Mouse (Mus musculus) midbrain, embryonic 11.5 days (tissue): Measurements from ENCODE around the gene Inpp4b. TPM values are rescaled to one million over a fixed set of nuclear protein-coding genes. Genes with fewer than 3 reads are reported as not detected.
A peak's percentile ranks its signal among the peaks of the same experiment; 100 is the strongest.
"Not testable (repeated sequence)": the region's sequence is repeated elsewhere in the genome, so short reads cannot be mapped to it uniquely, and the experiment has no call there.

ENCODE experiments used
- ATAC-seq: fragments of 200-750 bp; cut with Nextera tagmentation; 2 replicates; pipeline ENCODE4 v1.8.0; 2017; ENCODE audit warnings: moderate TSS enrichment, moderate library complexity; ENCODE audit not compliant: low FRiP score
- DNase-seq: peaks from one replicate; pipeline ENCODE4 v3.0.0; 2015; ENCODE audit warnings: low spot score; ENCODE audit errors: missing footprints
- H3K27ac ChIP-seq: fragments of 300-500 bp; sonication (generic); 2 replicates; pipeline ENCODE4 v1.5.1; 2014; ENCODE audit warnings: low read depth, low read length
- H3K27me3 ChIP-seq: fragments of 300-500 bp; sonication (generic); 2 replicates; pipeline ENCODE4 v1.6.1; 2014; ENCODE audit warnings: mild to moderate bottlenecking, low read length, moderate library complexity, mixed read lengths; ENCODE audit not compliant: control insufficient read depth, insufficient read depth
- H3K36me3 ChIP-seq: fragments of 300-500 bp; sonication (generic); 2 replicates; pipeline ENCODE4 v1.6.1; 2014; ENCODE audit warnings: mild to moderate bottlenecking, low read length, moderate library complexity, mixed read lengths; ENCODE audit not compliant: control insufficient read depth, insufficient read depth
- H3K4me1 ChIP-seq: fragments of 300-500 bp; sonication (generic); 2 replicates; pipeline ENCODE4 v1.6.1; 2014; ENCODE audit warnings: low read length; ENCODE audit not compliant: control insufficient read depth, insufficient read depth
- H3K4me2 ChIP-seq: fragments of 300-500 bp; sonication (generic); 2 replicates; pipeline ENCODE4 v1.6.1; 2014; ENCODE audit warnings: mild to moderate bottlenecking, moderate library complexity
- H3K4me3 ChIP-seq: fragments of 300-500 bp; sonication (generic); 2 replicates; pipeline ENCODE4 v1.5.1; 2014; ENCODE audit warnings: low read depth, low read length
- H3K9ac ChIP-seq: fragments of 300-500 bp; sonication (generic); 2 replicates; pipeline ENCODE4 v1.6.1; 2014; ENCODE audit warnings: low read length
- H3K9me3 ChIP-seq: fragments of 300-500 bp; sonication (generic); 2 replicates; pipeline ENCODE4 v1.6.1; 2016; ENCODE audit warnings: low read length; ENCODE audit not compliant: control insufficient read depth
- WGBS: fragments of 180-500 bp; shearing (Covaris S2); extraction: QIAGEN DNeasy Blood & Tissue Kit; methylation state at CpG from one replicate; pipeline ENCODE4 v1.1.7; 2014; 5-methylcytosine and 5-hydroxymethylcytosine counted together
- polyA plus RNA-seq: library from polyadenylated mRNA; unstranded; fragments of >200 nt; fragmentation: Nextera tagmentation; extraction: Ambion mirVana; gene quantifications from 2 replicates; pipeline ENCODE4 v1.2.1, GENCODE M21; 2014

Gene Inpp4b
- polyA plus RNA-seq, 1 experiment from 2014 or later: 3.5 TPM

GRCm38 (mm10) chr8:81806797-81807196 is 464.4 kb downstream of the Inpp4b start:
- Histone ChIP-seq H3K4me1 (no peaks in the 10 kb centered on the region), H3K36me3 (no peaks in the 10 kb centered on the region), H3K27me3 (no peaks in the 10 kb centered on the region), H3K9me3 (no peaks in the 10 kb centered on the region), H3K9ac (no peak overlapping the region), H3K4me2 (no peak overlapping the region), H3K27ac (no peak overlapping the region), H3K4me3 (no peak overlapping the region)
- DNase-seq (peak; percentile 93), ATAC-seq (peak; percentile 91)

DNA sequence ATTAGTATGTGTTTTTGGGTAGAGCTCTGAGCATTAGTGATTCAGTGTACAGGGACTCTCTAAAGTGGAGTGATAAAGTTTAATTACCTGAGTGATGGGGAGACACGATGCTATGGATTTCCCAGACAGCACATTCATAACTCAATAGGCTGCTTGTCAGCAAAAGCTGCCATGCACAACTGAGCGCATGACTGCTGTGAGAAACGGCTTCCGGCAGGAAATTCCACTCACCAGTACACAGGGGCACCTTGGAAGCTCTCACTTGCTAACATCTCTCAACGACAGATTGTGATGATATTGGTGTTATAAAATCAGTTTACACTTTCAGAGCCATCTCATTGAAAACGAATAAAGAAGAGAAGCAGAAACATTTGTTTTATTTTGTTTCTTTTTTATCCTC is 465.2 kb downstream of the Inpp4b start:
- H3K4me2 ChIP-seq: no peak overlapping the region
- no peak overlapping the region for H3K4me3 ChIP-seq
- H3K27ac ChIP-seq: no peak overlapping the region
- H3K36me3 ChIP-seq: no peaks in the 10 kb centered on the region
- WGBS: 78% methylated on average over 6 of the region's 6 CpGs
- DNase-seq: no peak
- ATAC-seq: no peak
- no peaks in the 10 kb centered on the region for H3K4me1 ChIP-seq
- H3K27me3 ChIP-seq: no peaks in the 10 kb centered on the region
- H3K9ac ChIP-seq: no peak overlapping the region
- H3K9me3 ChIP-seq: no peaks in the 10 kb centered on the region

DNA sequence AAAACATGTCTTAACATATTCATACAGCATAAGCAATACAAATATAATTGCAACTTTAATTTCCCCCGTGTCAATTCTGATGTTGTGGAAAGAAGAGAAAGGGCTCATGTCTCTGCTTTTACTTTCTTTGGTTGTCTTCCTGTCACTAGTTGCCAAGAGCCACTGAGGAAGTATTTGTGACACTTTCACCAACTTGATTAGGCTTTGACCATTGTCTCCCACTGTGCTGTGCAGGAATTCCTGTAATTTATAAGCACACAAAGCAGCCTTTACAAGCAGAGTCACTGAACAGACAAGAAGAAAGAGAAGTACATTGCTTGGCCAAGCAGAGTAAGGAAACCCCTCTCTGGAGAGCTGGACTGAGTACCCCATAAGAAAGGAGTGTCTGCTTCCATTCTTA is 466.1 kb downstream of the Inpp4b start:
- Histone ChIP-seq H3K4me2 (no peak overlapping the region), H3K9ac (no peak overlapping the region), H3K9me3 (no peaks in the 10 kb centered on the region), H3K27me3 (no peaks in the 10 kb centered on the region), H3K36me3 (no peaks in the 10 kb centered on the region), H3K4me3 (no peak overlapping the region), H3K27ac (no peak overlapping the region), H3K4me1 (no peaks in the 10 kb centered on the region)
- no peak for DNase-seq
- no peak for ATAC-seq
- 81% methylated on average over 1 of the region's 1 CpGs for WGBS

- H3K9ac ChIP-seq, H3K4me2 ChIP-seq, H3K27me3 ChIP-seq, H3K36me3 ChIP-seq, DNase-seq, H3K4me1 ChIP-seq, H3K4me3 ChIP-seq, H3K9me3 ChIP-seq, ATAC-seq, H3K27ac ChIP-seq: not testable (repeated sequence)
Measured at GRCm38 (mm10) chr8:81809414-81809813, 467.1 kb downstream of the Inpp4b start.

DNA sequence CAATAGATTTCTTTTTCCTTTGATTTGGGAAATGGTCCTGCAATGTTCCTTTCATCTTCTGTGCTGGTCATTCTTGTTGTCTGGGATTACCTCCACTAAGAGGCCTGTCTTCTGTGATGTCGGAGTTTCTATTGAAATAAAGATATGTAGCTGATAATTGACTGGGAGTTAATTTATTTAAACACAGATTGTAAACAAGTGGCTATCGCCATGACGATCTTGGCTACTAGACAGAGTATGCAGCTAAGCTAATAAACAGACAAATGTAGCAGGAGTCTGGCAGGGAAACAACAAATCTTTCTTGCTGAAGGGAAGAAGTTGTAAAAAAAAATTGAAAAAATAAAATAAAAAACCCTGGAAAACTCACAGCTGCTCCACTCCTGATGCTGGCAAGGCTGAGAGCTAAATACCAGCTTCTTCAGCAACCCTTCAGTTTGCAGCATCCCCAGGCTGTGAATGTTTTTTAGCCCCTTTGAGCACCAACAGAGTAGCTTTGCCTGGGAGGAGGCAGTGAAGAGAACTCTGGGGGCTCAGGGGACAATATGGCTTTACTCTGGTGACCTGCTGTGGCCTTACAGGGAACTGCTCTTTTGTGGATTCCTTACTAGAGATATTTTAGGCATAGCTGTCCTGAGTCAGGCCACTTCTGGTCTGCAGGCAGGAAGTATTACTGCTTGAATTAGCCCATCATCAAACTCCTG is 469.8 kb downstream of the Inpp4b start:
- Histone ChIP-seq H3K36me3 (no peaks in the 10 kb centered on the region), H3K4me3 (no peak overlapping the region), H3K9me3 (no peaks in the 10 kb centered on the region), H3K27me3 (no peaks in the 10 kb centered on the region), H3K27ac (no peak overlapping the region), H3K4me1 (peaks cover 3% of the 10 kb centered on the region; the same call in 1 of the 2 replicates), H3K4me2 (no peak overlapping the region), H3K9ac (no peak overlapping the region)
- 20% methylated on average over 3 of the region's 3 CpGs for WGBS
- ATAC-seq (peak; percentile 71), DNase-seq (peak; percentile 87)

- no peak overlapping the region for H3K4me3 ChIP-seq
- DNase-seq: no peak
- H3K27ac ChIP-seq: no peak overlapping the region
- H3K9me3 ChIP-seq: no peaks in the 10 kb centered on the region
- H3K4me1 ChIP-seq: peaks cover 3% of the 10 kb centered on the region; the same call in 1 of the 2 replicates
- no peak overlapping the region for H3K4me2 ChIP-seq
- no peaks in the 10 kb centered on the region for H3K27me3 ChIP-seq
- WGBS: 11% methylated on average over 3 of the region's 3 CpGs
- H3K36me3 ChIP-seq: no peaks in the 10 kb centered on the region
- peak; percentile 66 for ATAC-seq
- no peak overlapping the region for H3K9ac ChIP-seq
Measured at GRCm38 (mm10) chr8:81814742-81815141, 472.4 kb downstream of the Inpp4b start.

GRCm38 (mm10) chr8:81815551-81815950 is 473.2 kb downstream of the Inpp4b start:
- Histone ChIP-seq H3K9ac (no peak overlapping the region), H3K4me1 (peaks cover 3% of the 10 kb centered on the region; the same call in 1 of the 2 replicates), H3K9me3 (no peaks in the 10 kb centered on the region), H3K4me3 (no peak overlapping the region), H3K27me3 (no peaks in the 10 kb centered on the region), H3K27ac (no peak overlapping the region), H3K36me3 (no peaks in the 10 kb centered on the region), H3K4me2 (no peak overlapping the region)
- WGBS: 55% methylated on average over 4 of the region's 4 CpGs
- ATAC-seq (no peak), DNase-seq (no peak)

GRCm38 (mm10) chr8:81823121-81823520 is 480.8 kb downstream of the Inpp4b start:
- ATAC-seq (no peak), DNase-seq (no peak)
- WGBS: 91% methylated on average over 1 of the region's 1 CpGs
- Histone ChIP-seq H3K9ac (no peak overlapping the region), H3K4me3 (no peak overlapping the region), H3K27me3 (no peaks in the 10 kb centered on the region), H3K27ac (no peak overlapping the region), H3K36me3 (no peaks in the 10 kb centered on the region), H3K4me1 (no peaks in the 10 kb centered on the region), H3K9me3 (no peaks in the 10 kb centered on the region), H3K4me2 (no peak overlapping the region)

DNA sequence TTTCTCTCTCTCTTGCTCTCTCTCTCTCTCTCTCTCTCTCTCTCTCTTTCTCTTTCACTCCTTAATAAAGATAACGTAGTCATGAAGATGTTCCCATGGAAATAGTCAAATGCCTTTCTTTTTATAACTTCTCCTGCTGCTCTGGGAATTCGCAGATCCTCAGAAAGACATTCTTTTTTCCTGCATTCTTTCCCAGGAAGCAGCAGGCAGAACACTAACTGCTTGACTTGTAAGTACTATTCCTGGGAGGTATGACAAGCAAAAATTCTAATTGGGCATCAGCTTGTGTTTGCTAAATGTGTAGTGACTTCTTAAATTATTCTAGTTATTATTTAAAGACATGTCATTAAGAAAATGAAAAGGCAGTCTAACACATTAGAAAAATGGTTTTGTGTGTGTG is 482.6 kb downstream of the Inpp4b start:
- no peak overlapping the region for H3K4me2 ChIP-seq
- ATAC-seq: no peak
- H3K9ac ChIP-seq: no peak overlapping the region
- H3K27me3 ChIP-seq: no peaks in the 10 kb centered on the region
- DNase-seq: no peak
- no peaks in the 10 kb centered on the region for H3K9me3 ChIP-seq
- H3K4me1 ChIP-seq: no peaks in the 10 kb centered on the region
- H3K27ac ChIP-seq: no peak overlapping the region
- 40% methylated on average over 2 of the region's 2 CpGs for WGBS
- no peak overlapping the region for H3K4me3 ChIP-seq
- H3K36me3 ChIP-seq: no peaks in the 10 kb centered on the region
